Mouse (Mus musculus): ENCODE results near the gene Fkbp15.
"Not testable (repeated sequence)": the region's sequence is repeated elsewhere in the genome, so short reads cannot be mapped to it uniquely, and the experiment has no call there.

Gene Fkbp15

GRCm38 (mm10) chr4:62277222-62277621 is 83.1 kb downstream of the Fkbp15 start:
- no peak for DNase-seq

GRCm38 (mm10) chr4:62276642-62277041 is 83.7 kb downstream of the Fkbp15 start:
- DNase-seq = no peak

GRCm38 (mm10) chr4:62274841-62275536 is 85.4 kb downstream of the Fkbp15 start:
- DNase-seq = no peak

GRCm38 (mm10) chr4:62273916-62274315 is 86.4 kb downstream of the Fkbp15 start:
- DNase-seq = no peak

GRCm38 (mm10) chr4:62272696-62273095 is 87.7 kb downstream of the Fkbp15 start:
- no peak for DNase-seq

GRCm38 (mm10) chr4:62267101-62267500 is 93.2 kb downstream of the Fkbp15 start:
- no peak for DNase-seq

GRCm38 (mm10) chr4:62266016-62266415 is 94.3 kb downstream of the Fkbp15 start:
- not testable (repeated sequence) for DNase-seq

- no peak for DNase-seq
Observed at GRCm38 (mm10) chr4:62265154-62265836, 95.1 kb downstream of the Fkbp15 start.

- DNase-seq = no peak
Observed at GRCm38 (mm10) chr4:62263133-62263844, 97.1 kb downstream of the Fkbp15 start.

- DNase-seq = no peak
Observed at GRCm38 (mm10) chr4:62262276-62262675, 98.1 kb downstream of the Fkbp15 start, which contains the start of gene Slc31a2. TSS of gene Slc31a2 (plus strand) at chr4:62262562.

GRCm38 (mm10) chr4:62256931-62257330 is 103.4 kb downstream of the Fkbp15 start:
- no peak for DNase-seq

- no peak for DNase-seq
Observed at GRCm38 (mm10) chr4:62254551-62254950, 105.8 kb downstream of the Fkbp15 start.

GRCm38 (mm10) chr4:62251776-62252175 is 108.6 kb downstream of the Fkbp15 start:
- DNase-seq = no peak

- no peak for DNase-seq
Observed at GRCm38 (mm10) chr4:62250896-62251544, 109.3 kb downstream of the Fkbp15 start.

Data from right cerebral cortex, postnatal 14 days (tissue).